Mouse (Mus musculus): ENCODE measurements around the gene Gm20890.
"Not testable (repeated sequence)": the region's sequence is repeated elsewhere in the genome, so short reads cannot be mapped to it uniquely, and the experiment has no call there.

DNA sequence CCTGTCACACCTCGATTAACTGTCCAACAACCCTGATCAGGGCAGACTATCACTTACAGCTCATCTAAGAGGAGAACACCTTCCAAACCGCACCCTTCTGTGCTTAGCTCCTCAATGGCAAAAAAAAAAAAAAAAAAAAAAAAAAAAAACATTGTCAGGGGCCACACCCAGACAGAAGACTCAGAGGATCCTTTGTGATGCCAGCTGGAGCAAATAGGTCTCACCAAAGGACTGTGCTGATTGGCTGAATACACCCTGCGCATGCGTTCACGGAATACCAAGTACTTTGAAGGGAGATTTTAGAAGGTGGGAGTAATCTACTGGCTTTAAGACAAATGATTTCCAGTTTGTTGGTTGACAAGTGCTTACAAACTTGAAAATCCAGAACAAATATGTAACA, at the start of gene Gm20890:
- TF ChIP-seq CTCF (IDR thresholded peaks at IDR 0.05; ENCODE audit: borderline replicate concordance, extremely low read depth, insufficient read depth, insufficient read length); POLR2A (IDR thresholded peaks at IDR 0.05; ENCODE audit: borderline replicate concordance, extremely low read depth, insufficient read depth, insufficient read length, poor library complexity, severe bottlenecking): not testable (repeated sequence)
